Mouse (Mus musculus): ENCODE measurements around the gene Slc7a1. TPM values are rescaled to one million over a fixed set of nuclear protein-coding genes. Genes with fewer than 3 reads are reported as not detected.

Slc7a1 gene
- polyA plus RNA-seq (2012; rRNA removed; ENCODE audit: low replicate concordance), result 4.6 and 5.9 TPM in 2 replicates

GRCm38 (mm10) chr5:148399660-148400443 lies at the start of gene Slc7a1:
Gene Slc7a1 (minus strand): TSS chr5:148399904.

Other genes starting within 250 kb of the Slc7a1 start
- gene Ubl3, start 152.9 kb upstream of the Slc7a1 start, polyA plus RNA-seq (2012; rRNA removed; ENCODE audit: low replicate concordance), result 59.0 and 78.2 TPM in 2 replicates

Measured in mammary gland, adult 2 months (tissue).